Mouse (Mus musculus): ENCODE measurements around the gene Olfr926. TPM values are rescaled to one million over a fixed set of nuclear protein-coding genes. Genes with fewer than 3 reads are reported as not detected.

The Olfr926 gene
- total RNA-seq (2023) = not detected

DNA sequence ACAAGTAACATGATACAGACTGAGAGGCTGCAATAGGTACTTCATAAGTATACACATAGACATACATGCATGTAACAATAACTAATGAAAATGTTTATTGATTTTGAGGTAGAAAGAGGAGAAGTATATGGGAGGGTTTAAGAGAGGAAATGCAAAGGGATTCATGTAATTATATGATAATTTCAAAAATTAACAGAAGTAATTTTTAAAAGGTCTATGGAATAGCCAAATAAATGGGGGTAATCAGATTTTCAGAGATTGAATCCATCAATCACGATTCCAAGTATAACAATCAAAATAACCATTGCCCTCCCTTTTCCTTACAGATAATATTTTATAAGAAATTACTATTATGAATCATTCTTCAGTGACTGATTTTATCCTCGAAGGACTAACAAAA lies at the start of gene Olfr926:
Gene Olfr926 (plus strand): TSS at position 301 of the 400 bp plus-strand sequence.

DNA sequence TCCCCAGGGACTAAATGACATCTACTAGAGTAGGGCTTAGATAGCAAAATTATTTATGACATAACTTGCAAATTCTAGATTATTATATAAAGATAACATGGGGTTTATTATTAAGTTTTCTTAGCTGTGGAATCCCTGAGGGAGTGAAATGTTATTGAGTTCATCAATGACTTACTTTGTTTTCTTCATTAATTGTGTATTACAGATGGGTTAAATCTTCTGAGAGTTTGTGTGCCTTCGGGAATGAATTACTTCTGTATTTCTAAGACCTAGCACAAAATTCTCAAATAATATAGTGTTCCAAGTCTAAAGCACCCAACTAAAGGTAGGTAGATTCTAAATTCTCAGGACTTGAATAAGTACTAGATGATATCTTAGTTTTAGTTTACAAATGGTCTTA lies 32.8 kb upstream of the Olfr926 start, which contains the start of gene Olfr924:
Gene Olfr924 (plus strand): TSS at position 301 of the 400 bp plus-strand sequence.

DNA sequence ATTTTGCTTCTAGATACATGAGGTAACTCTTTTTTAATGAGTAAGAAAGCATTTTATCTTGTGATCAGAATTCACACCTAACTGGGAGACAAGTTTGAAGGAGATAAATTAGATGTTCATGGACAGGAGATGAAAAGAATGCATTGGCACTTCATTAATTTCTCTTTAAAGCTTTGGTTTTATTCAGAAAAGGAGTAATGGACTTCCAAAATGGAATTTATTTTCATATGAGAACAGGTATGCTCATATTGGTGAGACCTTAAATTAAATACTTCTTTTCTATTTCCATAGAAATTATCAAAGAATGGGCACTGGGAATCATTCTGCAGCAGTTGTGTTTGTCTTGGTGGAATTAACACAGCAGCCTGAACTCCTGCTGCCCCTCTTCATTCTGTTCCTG lies 22.2 kb upstream of the Olfr926 start, which contains the start of gene Olfr26:
Gene Olfr26 (plus strand): TSS at position 301 of the 400 bp plus-strand sequence.

Other genes starting within 250 kb of the Olfr926 start
- not detected for gene Olfr916, start 217.3 kb upstream of the Olfr926 start, total RNA-seq (2023)
- gene Olfr917, start 211.3 kb upstream of the Olfr926 start, total RNA-seq (2023) = not detected
- gene Olfr918, start 202.5 kb upstream of the Olfr926 start, total RNA-seq (2023) = not detected
- not detected for gene Olfr919, start 173.5 kb upstream of the Olfr926 start, total RNA-seq (2023)
- 10 to 100 TPM; 72.6 to 77.7 TPM for gene Vwa5a, start 158.9 kb upstream of the Olfr926 start, total RNA-seq (2023)
- under 1 TPM; 0.67 to 0.84 TPM for gene Olfr920, start 124.8 kb upstream of the Olfr926 start, total RNA-seq (2023)
- gene Olfr921, start 104.1 kb upstream of the Olfr926 start, total RNA-seq (2023) = not detected
- not detected for gene Olfr922, start 62.5 kb upstream of the Olfr926 start, total RNA-seq (2023)
- not detected for gene Olfr923, start 50.6 kb upstream of the Olfr926 start, total RNA-seq (2023)
- not detected for gene Olfr924, start 32.7 kb upstream of the Olfr926 start, total RNA-seq (2023)
- not detected for gene Olfr26, start 22.1 kb upstream of the Olfr926 start, total RNA-seq (2023)
- not detected for gene Olfr930, start 52.7 kb downstream of the Olfr926 start, total RNA-seq (2023)
- gene Olfr933, start 95.2 kb downstream of the Olfr926 start, total RNA-seq (2023) = not detected
- gene Olfr934, start 111.2 kb downstream of the Olfr926 start, total RNA-seq (2023) = not detected
- gene Olfr935, start 122.6 kb downstream of the Olfr926 start, total RNA-seq (2023) = not detected
- gene Olfr146, start 146.3 kb downstream of the Olfr926 start, total RNA-seq (2023) = not detected
- not detected for gene Olfr937, start 187.8 kb downstream of the Olfr926 start, total RNA-seq (2023)
- gene Olfr938, start 201.8 kb downstream of the Olfr926 start, total RNA-seq (2023) = not detected

Data from monocyte, adult 59 days (primary cell).